Mouse (Mus musculus) midbrain, embryonic 11.5 days (tissue): Measurements from ENCODE around the gene Cry1. TPM values are rescaled to one million over a fixed set of nuclear protein-coding genes. Genes with fewer than 3 reads are reported as not detected.
A peak's percentile ranks its signal among the peaks of the same experiment; 100 is the strongest.

Source experiments
- ATAC-seq: fragments of 200-750 bp; cut with Nextera tagmentation; 2 replicates; pipeline ENCODE4 v1.8.0; 2017; ENCODE audit warnings: moderate TSS enrichment, moderate library complexity; ENCODE audit not compliant: low FRiP score
- DNase-seq: peaks from one replicate; pipeline ENCODE4 v3.0.0; 2015; ENCODE audit warnings: low spot score; ENCODE audit errors: missing footprints
- H3K27ac ChIP-seq: fragments of 300-500 bp; sonication (generic); 2 replicates; pipeline ENCODE4 v1.5.1; 2014; ENCODE audit warnings: low read depth, low read length
- H3K27me3 ChIP-seq: fragments of 300-500 bp; sonication (generic); 2 replicates; pipeline ENCODE4 v1.6.1; 2014; ENCODE audit warnings: mild to moderate bottlenecking, low read length, moderate library complexity, mixed read lengths; ENCODE audit not compliant: control insufficient read depth, insufficient read depth
- H3K36me3 ChIP-seq: fragments of 300-500 bp; sonication (generic); 2 replicates; pipeline ENCODE4 v1.6.1; 2014; ENCODE audit warnings: mild to moderate bottlenecking, low read length, moderate library complexity, mixed read lengths; ENCODE audit not compliant: control insufficient read depth, insufficient read depth
- H3K4me1 ChIP-seq: fragments of 300-500 bp; sonication (generic); 2 replicates; pipeline ENCODE4 v1.6.1; 2014; ENCODE audit warnings: low read length; ENCODE audit not compliant: control insufficient read depth, insufficient read depth
- H3K4me2 ChIP-seq: fragments of 300-500 bp; sonication (generic); 2 replicates; pipeline ENCODE4 v1.6.1; 2014; ENCODE audit warnings: mild to moderate bottlenecking, moderate library complexity
- H3K4me3 ChIP-seq: fragments of 300-500 bp; sonication (generic); 2 replicates; pipeline ENCODE4 v1.5.1; 2014; ENCODE audit warnings: low read depth, low read length
- H3K9ac ChIP-seq: fragments of 300-500 bp; sonication (generic); 2 replicates; pipeline ENCODE4 v1.6.1; 2014; ENCODE audit warnings: low read length
- H3K9me3 ChIP-seq: fragments of 300-500 bp; sonication (generic); 2 replicates; pipeline ENCODE4 v1.6.1; 2016; ENCODE audit warnings: low read length; ENCODE audit not compliant: control insufficient read depth
- WGBS: fragments of 180-500 bp; shearing (Covaris S2); extraction: QIAGEN DNeasy Blood & Tissue Kit; methylation state at CpG from one replicate; pipeline ENCODE4 v1.1.7; 2014; 5-methylcytosine and 5-hydroxymethylcytosine counted together
- polyA plus RNA-seq: library from polyadenylated mRNA; unstranded; fragments of >200 nt; fragmentation: Nextera tagmentation; extraction: Ambion mirVana; gene quantifications from 2 replicates; pipeline ENCODE4 v1.2.1, GENCODE M21; 2014

Gene Cry1
- 33.1 and 38.5 TPM in 2 replicates for polyA plus RNA-seq

- peak; percentile 97 for ATAC-seq
- Histone ChIP-seq H3K36me3 (no peaks in the 10 kb centered on the region), H3K4me1 (peaks cover 7% of the 10 kb centered on the region), H3K4me3 (peak within 1 kb of the TSS; percentile 84), H3K4me2 (peak within 1 kb of the TSS; percentile 81), H3K9me3 (no peaks in the 10 kb centered on the region), H3K27ac (peak within 1 kb of the TSS; percentile 71), H3K9ac (peak within 1 kb of the TSS; percentile 83), H3K27me3 (no peaks in the 10 kb centered on the region)
- WGBS: under 1% methylated on average over 61 of the region's 75 CpGs
- peak; percentile 100 for DNase-seq
Measured at GRCm38 (mm10) chr10:85184964-85185608, at the start of gene Cry1. Gene Cry1, minus strand, starts transcription at chr10:85185064.

- Histone ChIP-seq H3K27ac (no peak overlapping the region), H3K4me1 (no peaks in the 10 kb centered on the region), H3K4me2 (no peak overlapping the region), H3K9ac (no peak overlapping the region), H3K27me3 (no peaks in the 10 kb centered on the region), H3K36me3 (no peaks in the 10 kb centered on the region), H3K4me3 (no peak overlapping the region), H3K9me3 (no peaks in the 10 kb centered on the region)
- no peak for ATAC-seq
- WGBS: 84% methylated on average over 6 of the region's 6 CpGs
- no peak for DNase-seq
Measured at GRCm38 (mm10) chr10:85221771-85222050, 36.8 kb upstream of the Cry1 start.

- DNase-seq (peak; percentile 99), ATAC-seq (peak; percentile 44; the same call in 1 of the 2 replicates)
- Histone ChIP-seq H3K27me3 (no peaks in the 10 kb centered on the region), H3K4me3 (no peak overlapping the region), H3K9me3 (no peaks in the 10 kb centered on the region), H3K36me3 (no peaks in the 10 kb centered on the region), H3K4me1 (no peaks in the 10 kb centered on the region), H3K4me2 (no peak overlapping the region), H3K9ac (no peak overlapping the region), H3K27ac (no peak overlapping the region)
- WGBS: 35% methylated on average over 22 of the region's 22 CpGs
Measured at GRCm38 (mm10) chr10:85220918-85221770, 36.3 kb upstream of the Cry1 start.

GRCm38 (mm10) chr10:85214847-85215246 is 30.0 kb upstream of the Cry1 start:
- H3K4me1 ChIP-seq: no peaks in the 10 kb centered on the region
- no peaks in the 10 kb centered on the region for H3K36me3 ChIP-seq
- ATAC-seq (no peak), DNase-seq (no peak)
- H3K4me3 ChIP-seq: no peak overlapping the region
- WGBS: 84% methylated on average over 5 of the region's 5 CpGs
- no peak overlapping the region for H3K4me2 ChIP-seq
- no peaks in the 10 kb centered on the region for H3K27me3 ChIP-seq
- H3K9me3 ChIP-seq: no peaks in the 10 kb centered on the region
- H3K27ac ChIP-seq: no peak overlapping the region
- no peak overlapping the region for H3K9ac ChIP-seq

GRCm38 (mm10) chr10:85211673-85212072 is 26.8 kb upstream of the Cry1 start:
- Histone ChIP-seq H3K4me2 (no peak overlapping the region), H3K4me1 (no peaks in the 10 kb centered on the region), H3K27ac (no peak overlapping the region), H3K9ac (no peak overlapping the region), H3K9me3 (no peaks in the 10 kb centered on the region), H3K36me3 (no peaks in the 10 kb centered on the region), H3K4me3 (no peak overlapping the region), H3K27me3 (no peaks in the 10 kb centered on the region)
- DNase-seq (no peak), ATAC-seq (no peak)
- WGBS: 84% methylated on average over 5 of the region's 5 CpGs

- Histone ChIP-seq H3K4me2 (no peak overlapping the region), H3K4me1 (no peaks in the 10 kb centered on the region), H3K27ac (no peak overlapping the region), H3K4me3 (no peak overlapping the region), H3K9me3 (no peaks in the 10 kb centered on the region), H3K36me3 (no peaks in the 10 kb centered on the region), H3K9ac (no peak overlapping the region), H3K27me3 (no peaks in the 10 kb centered on the region)
- ATAC-seq (no peak), DNase-seq (no peak)
- 84% methylated on average over 3 of the region's 3 CpGs for WGBS
Measured at GRCm38 (mm10) chr10:85210125-85210524, 25.3 kb upstream of the Cry1 start.

- no peak for ATAC-seq
- H3K36me3 ChIP-seq: no peaks in the 10 kb centered on the region
- no peak overlapping the region for H3K4me3 ChIP-seq
Measured at GRCm38 (mm10) chr10:85209119-85209605, 24.3 kb upstream of the Cry1 start.

GRCm38 (mm10) chr10:85205316-85205715 is 20.5 kb upstream of the Cry1 start:
- H3K27me3 ChIP-seq: no peaks in the 10 kb centered on the region
- no peak for ATAC-seq
- no peak overlapping the region for H3K4me2 ChIP-seq
- no peak overlapping the region for H3K4me3 ChIP-seq
- 39% methylated on average over 2 of the region's 2 CpGs for WGBS
- H3K9me3 ChIP-seq: no peaks in the 10 kb centered on the region
- H3K4me1 ChIP-seq: no peaks in the 10 kb centered on the region
- H3K36me3 ChIP-seq: no peaks in the 10 kb centered on the region
- H3K27ac ChIP-seq: no peak overlapping the region
- no peak overlapping the region for H3K9ac ChIP-seq
- DNase-seq: no peak

More at GRCm38 (mm10) chr10:85209119-85209605, 24.3 kb upstream of the Cry1 start:
- no peak overlapping the region for H3K27ac ChIP-seq
- no peak for DNase-seq
- no peaks in the 10 kb centered on the region for H3K4me1 ChIP-seq
- no peaks in the 10 kb centered on the region for H3K27me3 ChIP-seq
- no peak overlapping the region for H3K9ac ChIP-seq
- no peak overlapping the region for H3K4me2 ChIP-seq
- H3K9me3 ChIP-seq: no peaks in the 10 kb centered on the region

- no peaks in the 10 kb centered on the region for H3K9me3 ChIP-seq
- no peak overlapping the region for H3K27ac ChIP-seq
- H3K36me3 ChIP-seq: no peaks in the 10 kb centered on the region
- 58% methylated on average over 7 of the region's 7 CpGs for WGBS
- no peak overlapping the region for H3K9ac ChIP-seq
- H3K27me3 ChIP-seq: no peaks in the 10 kb centered on the region
- ATAC-seq (no peak), DNase-seq (no peak)
- H3K4me2 ChIP-seq: no peak overlapping the region
- no peaks in the 10 kb centered on the region for H3K4me1 ChIP-seq
- H3K4me3 ChIP-seq: no peak overlapping the region
Measured at GRCm38 (mm10) chr10:85204255-85204855, 19.5 kb upstream of the Cry1 start.
